Mouse (Mus musculus) ES-E14 (cell line): ENCODE data around the gene Rad54l.
A peak's percentile ranks its signal among the peaks of the same experiment; 100 is the strongest.

Experiments used
- CHD2 ChIP-seq: IDR thresholded peaks from 2 replicates; pipeline ENCODE4 v1.6.1; 2014; ENCODE audit warnings: mild to moderate bottlenecking, low read depth, low read length, inconsistent platforms
- MAFK ChIP-seq: IDR thresholded peaks from 2 replicates; pipeline ENCODE4 v1.6.1; 2014; ENCODE audit warnings: mild to moderate bottlenecking, low read depth, low read length, inconsistent platforms; ENCODE audit not compliant: insufficient read depth
- ZC3H11A ChIP-seq: IDR thresholded peaks from 2 replicates; pipeline ENCODE4 v1.6.1; 2012; ENCODE audit warnings: low read depth, mild to moderate bottlenecking, inconsistent platforms, low read length, borderline replicate concordance
- ZNF384 ChIP-seq: IDR thresholded peaks from 2 replicates; pipeline ENCODE4 v1.6.1; 2012; ENCODE audit warnings: low read depth, low read length, inconsistent platforms

GRCm38 (mm10) chr4:116123602-116124519 lies at the start of gene Rad54l, which contains the start of gene Pomgnt1:
- no peak for TF ChIP-seq ZC3H11A
- peak; percentile 80 for TF ChIP-seq CHD2
- TF ChIP-seq ZNF384: no peak
- TF ChIP-seq MAFK: no peak
